9 mouse cellular contexts compared by ENCODE assay signal in genomic region chr17:45544001-45544872, GRCm38 (mm10). TPM values are rescaled to one million over a fixed set of nuclear protein-coding genes. Genes with fewer than 3 reads are reported as not detected.
A peak's percentile ranks its signal among the peaks of the same experiment; 100 is the strongest.
DNase-seq lines count a peak whose midpoint lies in the region; ATAC-seq lines count a peak whose summit lies in the region.
"Had no signal": no experiment of that assay in that cellular context is flagged by ENCODE, and none has a peak within 500 bp of the region (broad histone marks: within the 10 kb centered on the region; RNA-seq: fewer than 3 reads in every experiment).

No protein-coding gene starts in this region.

- 7% methylated on average over 24 of the region's 24 CpGs for WGBS in embryonic facial prominence, embryonic 11.5 days
- 24% methylated on average over 24 of the region's 24 CpGs for WGBS in limb, embryonic 15.5 days

- intact Hi-C loops in left cerebral cortex, postnatal 4 days (cut with DNase I): no loop called here

- H3K9ac ChIP-seq in embryonic facial prominence, embryonic 11.5 days (replicated peaks; ENCODE audit: low read length): no peak overlapping the region
- no peak overlapping the region for H3K9ac ChIP-seq in limb, embryonic 15.5 days

- peak; percentile 77 for DNase-seq in left cerebral cortex, postnatal 4 days
- DNase-seq in left cerebral cortex, adult 9 months (ENCODE audit: low spot score in 2 of 2): no peak
- DNase-seq in brain, adult 2 months (ENCODE audit: low read depth, low spot score): peak; percentile 66
- DNase-seq in embryonic facial prominence, embryonic 11.5 days (ENCODE audit: low spot score): peak; percentile 42
- DNase-seq in adrenal gland, postnatal 25 days: no peak
- DNase-seq in kidney, postnatal 14 days: no peak
- DNase-seq in urinary bladder, postnatal 4 days (ENCODE audit: low spot score in 2 of 2): no peak
- DNase-seq: layer of hippocampus, adult 9-11 months had no signal

- H3K9me3 ChIP-seq in embryonic facial prominence, embryonic 11.5 days (replicated peaks; ENCODE audit: control insufficient read depth, low read length): no peaks in the 10 kb centered on the region
- H3K9me3 ChIP-seq in limb, embryonic 15.5 days: no peaks in the 10 kb centered on the region

- H3K27me3 ChIP-seq in embryonic facial prominence, embryonic 11.5 days (ENCODE audit: control insufficient read depth, insufficient read depth, low read length): peaks cover 49% of the 10 kb centered on the region
- H3K27me3 ChIP-seq in limb, embryonic 15.5 days: peaks cover 90% of the 10 kb centered on the region

- H3K4me2 ChIP-seq in embryonic facial prominence, embryonic 11.5 days (ENCODE audit: low read depth, low read length): no peak overlapping the region
- 0 out of 2 replicates have a peak overlapping the region, but pooled peaks have one; percentile 39 for H3K4me2 ChIP-seq in limb, embryonic 15.5 days

- H3K4me1 ChIP-seq in embryonic facial prominence, embryonic 11.5 days (ENCODE audit: control insufficient read depth, insufficient read depth, low read length): peaks cover 8% of the 10 kb centered on the region
- H3K4me1 ChIP-seq in limb, embryonic 15.5 days: peaks cover 26% of the 10 kb centered on the region

- no peak overlapping the region for H3K4me3 ChIP-seq in embryonic facial prominence, embryonic 11.5 days (ENCODE audit: low read depth, low read length)
- H3K4me3 ChIP-seq in limb, embryonic 15.5 days: no peak overlapping the region

- no peak for ATAC-seq in embryonic facial prominence, embryonic 11.5 days (replicated peaks; ENCODE audit: insufficient number of reproducible peaks, low FRiP score, low TSS enrichment, low read depth)
- no peak for ATAC-seq in limb, embryonic 15.5 days (ENCODE audit: insufficient number of reproducible peaks, low FRiP score, low TSS enrichment, low read depth)

- no peaks in the 10 kb centered on the region; the same call in none of the 2 replicates for H3K36me3 ChIP-seq in embryonic facial prominence, embryonic 11.5 days (replicated peaks; ENCODE audit: control insufficient read depth, insufficient read depth, low read depth, low read length)
- H3K36me3 ChIP-seq in limb, embryonic 15.5 days: 0 out of 2 replicates have a peak, but pooled peaks cover 12% of the 10 kb centered on the region

- H3K27ac ChIP-seq in embryonic facial prominence, embryonic 11.5 days (replicated peaks; ENCODE audit: low read depth, low read length): no peak overlapping the region
- no peak overlapping the region for H3K27ac ChIP-seq in limb, embryonic 15.5 days

RNA-seq across cellular contexts. Expression of gene Tmem151b, which starts 5.2 kb away (rescaled TPM):
- total RNA-seq in left cerebral cortex, postnatal 4 days (2021): 10 to 100 TPM; 90.3 to 92.2 TPM
- 5.4 and 6.3 TPM in 2 replicates for polyA plus RNA-seq in embryonic facial prominence, embryonic 11.5 days (2014; fragmentation: Nextera tagmentation; extraction: Ambion mirVana)
- 2.9 and 4.7 TPM in 2 replicates for polyA plus RNA-seq in limb, embryonic 15.5 days (2015; fragmentation: Nextera tagmentation; extraction: Ambion mirVana)
- total RNA-seq in adrenal gland, postnatal 25 days (2021): 0.15 and 0.19 TPM in 2 replicates

RNA-seq across cellular contexts. Expression of gene Nfkbie, which starts 11.3 kb away (rescaled TPM):
- total RNA-seq in left cerebral cortex, postnatal 4 days (2021): 1 to 10 TPM; 2.4 to 2.7 TPM
- polyA plus RNA-seq in embryonic facial prominence, embryonic 11.5 days (2014; fragmentation: Nextera tagmentation; extraction: Ambion mirVana): 3.5 and 5.3 TPM in 2 replicates
- 5.9 and 6.1 TPM in 2 replicates for polyA plus RNA-seq in limb, embryonic 15.5 days (2015; fragmentation: Nextera tagmentation; extraction: Ambion mirVana)
- total RNA-seq in adrenal gland, postnatal 25 days (2021): 3.1 and 3.6 TPM in 2 replicates

RNA-seq across cellular contexts. Expression of gene Slc35b2, which starts 19.4 kb away (rescaled TPM):
- total RNA-seq in left cerebral cortex, postnatal 4 days (2021): 10 to 100 TPM; 39.2 to 40.2 TPM
- polyA plus RNA-seq in embryonic facial prominence, embryonic 11.5 days (2014; fragmentation: Nextera tagmentation; extraction: Ambion mirVana): 85.6 and 92.2 TPM in 2 replicates
- 139 and 142 TPM in 2 replicates for polyA plus RNA-seq in limb, embryonic 15.5 days (2015; fragmentation: Nextera tagmentation; extraction: Ambion mirVana)
- total RNA-seq in adrenal gland, postnatal 25 days (2021): 59.6 and 74.2 TPM in 2 replicates

RNA-seq across cellular contexts. Expression of gene Tcte1, which starts 21.0 kb away (rescaled TPM):
- total RNA-seq in left cerebral cortex, postnatal 4 days (2021): under 1 TPM; 0.58 to 0.64 TPM
- polyA plus RNA-seq in embryonic facial prominence, embryonic 11.5 days (2014; fragmentation: Nextera tagmentation; extraction: Ambion mirVana): 1.5 and 2.3 TPM in 2 replicates
- polyA plus RNA-seq in limb, embryonic 15.5 days (2015; fragmentation: Nextera tagmentation; extraction: Ambion mirVana): 0.17 and 0.19 TPM in 2 replicates
- total RNA-seq in adrenal gland, postnatal 25 days (2021): not detected in 2 replicates

RNA-seq across cellular contexts. Expression of gene Hsp90ab1, which starts 28.8 kb away (rescaled TPM):
- total RNA-seq in left cerebral cortex, postnatal 4 days (2021): 1,000 to 10,000 TPM; 1,680 to 1,682 TPM
- polyA plus RNA-seq in embryonic facial prominence, embryonic 11.5 days (2014; fragmentation: Nextera tagmentation; extraction: Ambion mirVana): 1,660 and 1,740 TPM in 2 replicates
- 1,467 and 1,497 TPM in 2 replicates for polyA plus RNA-seq in limb, embryonic 15.5 days (2015; fragmentation: Nextera tagmentation; extraction: Ambion mirVana)
- 1,940 and 2,378 TPM in 2 replicates for total RNA-seq in adrenal gland, postnatal 25 days (2021)

Comparison
In these comparisons a context has a peak if more than half of its experiments do, and no peak if none do; other contexts are left out.
1. DNase-seq: peak in left cerebral cortex, postnatal 4 days (single experiment), brain, adult 2 months (single experiment) and embryonic facial prominence, embryonic 11.5 days (single experiment); none in left cerebral cortex, adult 9 months (0 of 2), adrenal gland, postnatal 25 days (single experiment), kidney, postnatal 14 days (single experiment) and urinary bladder, postnatal 4 days (0 of 2).
2. RNA of gene Tmem151b, which starts 5.2 kb away (total RNA-seq): 90.3 to 92.2 TPM in left cerebral cortex, postnatal 4 days; 0.15 to 0.19 TPM in adrenal gland, postnatal 25 days; every median in the first group is over 10 times any median in the second.